Mouse (Mus musculus) intestine, embryonic 16.5 days (tissue): ENCODE measurements around the gene Kcnmb4. TPM values are rescaled to one million over a fixed set of nuclear protein-coding genes. Genes with fewer than 3 reads are reported as not detected.

ENCODE experiments used
- ATAC-seq: fragments of 200-750 bp; cut with Nextera tagmentation; 2 replicates; pipeline ENCODE4 v1.8.0; 2017; ENCODE audit warnings: moderate TSS enrichment, moderate library complexity
- H3K27ac ChIP-seq: fragments of 300-500 bp; sonication (generic); 2 replicates; pipeline ENCODE4 v1.5.1; 2014; ENCODE audit warnings: mild to moderate bottlenecking, low read length
- H3K27me3 ChIP-seq: fragments of 300-500 bp; sonication (generic); replicated peaks from 2 replicates; pipeline ENCODE4 v1.6.1; 2014; ENCODE audit warnings: low read length, control low read depth, mixed read lengths; ENCODE audit not compliant: control insufficient read depth, insufficient read depth
- H3K36me3 ChIP-seq: fragments of 300-500 bp; sonication (generic); 2 replicates; pipeline ENCODE4 v1.6.1; 2014; ENCODE audit warnings: low read length, control low read depth; ENCODE audit not compliant: control insufficient read depth, insufficient read depth
- H3K4me1 ChIP-seq: fragments of 300-500 bp; sonication (generic); 2 replicates; pipeline ENCODE4 v1.6.1; 2014; ENCODE audit warnings: low read length, control low read depth, mixed read lengths; ENCODE audit not compliant: control insufficient read depth, insufficient read depth
- H3K4me2 ChIP-seq: fragments of 300-500 bp; sonication (generic); 2 replicates; pipeline ENCODE4 v1.6.1; 2014; ENCODE audit warnings: low read depth, low read length, control low read depth
- H3K4me3 ChIP-seq: fragments of 300-500 bp; sonication (generic); 2 replicates; pipeline ENCODE4 v1.5.1; 2014; ENCODE audit warnings: mild to moderate bottlenecking, low read length
- H3K9ac ChIP-seq: fragments of 300-500 bp; sonication (generic); 2 replicates; pipeline ENCODE4 v1.6.1; 2014; ENCODE audit warnings: low read depth, low read length
- H3K9me3 ChIP-seq: fragments of 300-500 bp; sonication (generic); 2 replicates; pipeline ENCODE4 v1.6.1; 2016; ENCODE audit warnings: low read length, control low read depth; ENCODE audit not compliant: control insufficient read depth
- WGBS: fragments of 180-500 bp; shearing (Covaris S2); extraction: QIAGEN DNeasy Blood & Tissue Kit; methylation state at CpG from one replicate; pipeline ENCODE4 v1.1.7; 2014; 5-methylcytosine and 5-hydroxymethylcytosine counted together
- polyA plus RNA-seq: library from polyadenylated mRNA; unstranded; fragments of >200 nt; fragmentation: Nextera tagmentation; extraction: Ambion mirVana; gene quantifications from 2 replicates; pipeline ENCODE4 v1.2.1, GENCODE M21; 2015

The Kcnmb4 gene
- polyA plus RNA-seq, 1 experiment from 2014 or later, result 1.9 TPM

DNA sequence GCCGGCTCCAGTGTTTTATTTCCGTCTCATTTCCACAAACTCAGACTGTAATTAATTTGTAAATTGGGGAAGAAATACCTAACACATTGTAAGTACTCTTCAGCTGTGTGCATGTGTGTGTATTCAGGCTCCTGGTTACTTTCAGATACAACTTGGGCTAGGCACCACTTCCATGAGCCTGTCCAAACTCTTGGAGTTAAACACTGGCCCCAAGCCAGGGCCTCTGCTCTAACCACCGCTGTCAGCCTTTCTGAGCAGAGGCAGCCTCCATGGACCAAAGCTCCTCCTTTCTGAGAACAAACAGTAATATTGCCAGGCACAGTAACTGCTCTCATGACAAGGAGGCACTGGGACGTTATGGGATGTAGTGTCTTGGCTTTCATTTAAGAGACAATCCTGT is 96.8 kb downstream of the Kcnmb4 start:
- H3K9me3 ChIP-seq, result no peaks in the 10 kb centered on the region
- no peak overlapping the region for H3K4me2 ChIP-seq
- no peak overlapping the region for H3K9ac ChIP-seq
- WGBS, result 57% methylated on average over 4 of the region's 4 CpGs
- H3K27me3 ChIP-seq, result no peaks in the 10 kb centered on the region
- no peak overlapping the region for H3K4me3 ChIP-seq
- no peak for ATAC-seq
- no peaks in the 10 kb centered on the region for H3K36me3 ChIP-seq
- H3K27ac ChIP-seq, result no peak overlapping the region
- H3K4me1 ChIP-seq, result no peaks in the 10 kb centered on the region

- 89% methylated on average over 6 of the region's 6 CpGs for WGBS
- Histone ChIP-seq H3K27ac (no peak overlapping the region), H3K4me1 (no peaks in the 10 kb centered on the region), H3K4me3 (no peak overlapping the region), H3K36me3 (no peaks in the 10 kb centered on the region), H3K9me3 (no peaks in the 10 kb centered on the region; the same call in 1 of the 2 replicates), H3K4me2 (no peak overlapping the region), H3K27me3 (no peaks in the 10 kb centered on the region), H3K9ac (no peak overlapping the region)
- no peak for ATAC-seq
Observed at GRCm38 (mm10) chr10:116374111-116374510, 99.6 kb downstream of the Kcnmb4 start.

GRCm38 (mm10) chr10:116370991-116371725 is 102.5 kb downstream of the Kcnmb4 start:
- Histone ChIP-seq H3K4me2 (no peak overlapping the region), H3K4me3 (no peak overlapping the region), H3K27me3 (no peaks in the 10 kb centered on the region), H3K9ac (no peak overlapping the region), H3K9me3 (no peaks in the 10 kb centered on the region; the same call in 1 of the 2 replicates), H3K27ac (no peak overlapping the region), H3K4me1 (no peaks in the 10 kb centered on the region), H3K36me3 (no peaks in the 10 kb centered on the region)
- WGBS, result 51% methylated on average over 6 of the region's 6 CpGs
- ATAC-seq, result no peak

Other genes with a start within 250 kb of the Kcnmb4 start
- gene Ptprb, start 198.4 kb downstream of the Kcnmb4 start, polyA plus RNA-seq, result 3.2 and 4.4 TPM in 2 replicates
- 69.0 and 74.8 TPM in 2 replicates for gene Cnot2, start 107.6 kb upstream of the Kcnmb4 start, polyA plus RNA-seq